Mouse (Mus musculus) forebrain, embryonic 13.5 days (tissue): Measurements from ENCODE around the gene Gm10409. TPM values are rescaled to one million over a fixed set of nuclear protein-coding genes. Genes with fewer than 3 reads are reported as not detected.
"Not testable (repeated sequence)": the region's sequence is repeated elsewhere in the genome, so short reads cannot be mapped to it uniquely, and the experiment has no call there.

Source experiments
- ATAC-seq: fragments of 200-750 bp; cut with Nextera tagmentation; 2 replicates; pipeline ENCODE4 v1.8.0; 2017
- H3K27ac ChIP-seq: fragments of 300-500 bp; sonication (generic); 2 replicates; pipeline ENCODE4 v1.5.1; 2015; ENCODE audit warnings: inconsistent platforms, mild to moderate bottlenecking, moderate library complexity
- H3K27me3 ChIP-seq: fragments of 300-500 bp; sonication (generic); 2 replicates; pipeline ENCODE4 v1.6.1; 2015; ENCODE audit warnings: mild to moderate bottlenecking, inconsistent platforms
- H3K36me3 ChIP-seq: fragments of 300-500 bp; sonication (generic); 2 replicates; pipeline ENCODE4 v1.6.1; 2015; ENCODE audit warnings: mild to moderate bottlenecking, inconsistent platforms; ENCODE audit not compliant: poor library complexity, severe bottlenecking
- H3K4me1 ChIP-seq: fragments of 300-500 bp; sonication (generic); 2 replicates; pipeline ENCODE4 v1.6.1; 2015; ENCODE audit warnings: inconsistent platforms
- H3K4me2 ChIP-seq: fragments of 300-500 bp; sonication (generic); 2 replicates; pipeline ENCODE4 v1.6.1; 2015; ENCODE audit warnings: inconsistent platforms, mild to moderate bottlenecking, moderate library complexity
- H3K4me3 ChIP-seq: fragments of 300-500 bp; sonication (generic); 2 replicates; pipeline ENCODE4 v1.5.1; 2015; ENCODE audit warnings: mild to moderate bottlenecking, inconsistent platforms
- H3K9ac ChIP-seq: fragments of 300-500 bp; sonication (generic); 2 replicates; pipeline ENCODE4 v1.6.1; 2015; ENCODE audit warnings: mild to moderate bottlenecking, inconsistent platforms
- H3K9me3 ChIP-seq: fragments of 300-500 bp; sonication (generic); replicated peaks from 2 replicates; pipeline ENCODE4 v1.6.1; 2016; ENCODE audit warnings: inconsistent platforms
- WGBS: fragments of 180-500 bp; shearing (Covaris S2); methylation state at CpG from one replicate; pipeline ENCODE4 v1.1.7; 2015; 5-methylcytosine and 5-hydroxymethylcytosine counted together
- polyA plus RNA-seq: library from polyadenylated mRNA; unstranded; fragments of >200 nt; fragmentation: Nextera tagmentation; extraction: Ambion mirVana; gene quantifications from 2 replicates; pipeline ENCODE4 v1.2.1, GENCODE M21; 2015

The Gm10409 gene
- 6.2 and 8.9 TPM in 2 replicates for polyA plus RNA-seq

- not testable (repeated sequence) for H3K4me2 ChIP-seq, H3K27me3 ChIP-seq, H3K27ac ChIP-seq, H3K4me3 ChIP-seq, H3K4me1 ChIP-seq, ATAC-seq, H3K9me3 ChIP-seq, H3K36me3 ChIP-seq, H3K9ac ChIP-seq
- WGBS: no CpG with 5 or more reads among the region's 32 CpGs
Observed at GRCm38 (mm10) chr14:3412314-3412713, at the start of gene Gm10409. Gene Gm10409, plus strand, starts transcription at chr14:3412614.

GRCm38 (mm10) chr14:3394793-3395192 is 17.6 kb upstream of the Gm10409 start, which contains the start of gene Gm10413:
Gene Gm10413, plus strand, starts transcription at chr14:3395093.
- H3K4me2 ChIP-seq, H3K4me1 ChIP-seq, H3K27me3 ChIP-seq, H3K4me3 ChIP-seq, H3K36me3 ChIP-seq, H3K27ac ChIP-seq, H3K9ac ChIP-seq, H3K9me3 ChIP-seq, ATAC-seq: not testable (repeated sequence)
- WGBS: no CpG with 5 or more reads among the region's 2 CpGs

- H3K27me3 ChIP-seq, H3K4me1 ChIP-seq, H3K4me3 ChIP-seq, H3K4me2 ChIP-seq, ATAC-seq, H3K9ac ChIP-seq, H3K27ac ChIP-seq, H3K9me3 ChIP-seq, H3K36me3 ChIP-seq: not testable (repeated sequence)
- no CpG with 5 or more reads among the region's 2 CpGs for WGBS
Observed at GRCm38 (mm10) chr14:3427803-3428202, 15.4 kb downstream of the Gm10409 start, which contains the start of gene Gm3005. Gene Gm3005, plus strand, starts transcription at chr14:3428103.

GRCm38 (mm10) chr14:3449079-3449478 is 36.7 kb downstream of the Gm10409 start, which contains the start of gene Gm10408:
Gene Gm10408, plus strand, starts transcription at chr14:3449379.
- not testable (repeated sequence) for H3K9me3 ChIP-seq, H3K4me2 ChIP-seq
- no CpG with 5 or more reads among the region's 3 CpGs for WGBS

More at GRCm38 (mm10) chr14:3449079-3449478, 36.7 kb downstream of the Gm10409 start, which contains the start of gene Gm10408:
- H3K9ac ChIP-seq, H3K27me3 ChIP-seq, H3K4me3 ChIP-seq, H3K36me3 ChIP-seq, H3K27ac ChIP-seq, ATAC-seq, H3K4me1 ChIP-seq: not testable (repeated sequence)

Other genes starting within 250 kb of the Gm10409 start
- gene Gm5795, start 224.4 kb upstream of the Gm10409 start, polyA plus RNA-seq: not detected in 2 replicates
- gene D830030K20Rik, start 204.1 kb upstream of the Gm10409 start, polyA plus RNA-seq: 11.0 and 13.5 TPM in 2 replicates
- gene Gm2956, start 80.0 kb upstream of the Gm10409 start, polyA plus RNA-seq: 0.37 TPM in 1 of 2 replicates, not detected in the other
- not detected in 2 replicates for gene Gm10413, start 17.5 kb upstream of the Gm10409 start, polyA plus RNA-seq
- gene Gm3005, start 15.5 kb downstream of the Gm10409 start, polyA plus RNA-seq: 4.3 and 4.7 TPM in 2 replicates
- not detected in 2 replicates for gene Gm10408, start 36.8 kb downstream of the Gm10409 start, polyA plus RNA-seq
- gene Gm3012, start 221.9 kb downstream of the Gm10409 start, polyA plus RNA-seq: not detected in 2 replicates
- gene Gm3020, start 239.4 kb downstream of the Gm10409 start, polyA plus RNA-seq: 6.2 and 8.9 TPM in 2 replicates